Mouse (Mus musculus): ENCODE measurements at regions not wholly inside any gene's neighbourhood (a gene's known extent, or its start where the extent isn't known, plus 50 kb on each side); places are given as distances from the start of the nearest gene placed in this dataset.

DNA sequence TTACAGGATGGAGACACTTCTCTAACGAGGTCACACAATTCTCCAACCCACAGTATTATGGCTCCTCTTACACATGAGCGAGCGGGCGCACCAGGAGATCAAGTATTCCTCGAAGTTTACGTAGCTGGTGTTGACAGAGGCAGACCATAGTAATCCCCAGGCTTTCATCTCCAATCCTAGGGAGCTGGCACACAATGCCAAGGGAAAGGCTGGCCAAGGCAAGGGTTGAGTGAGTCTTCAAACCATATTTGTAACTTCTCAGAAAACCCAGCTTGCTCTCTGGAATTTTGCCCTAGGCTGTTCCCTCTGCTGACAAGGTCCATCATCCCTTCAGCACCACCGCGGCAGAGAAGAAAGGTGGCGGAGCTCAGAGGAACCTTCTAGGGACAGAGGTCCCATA, 94.0 kb downstream of the Hes1 start:
- intact Hi-C loops (cut with DNase I), result no loop called here
- DNase-seq, result no peak

- intact Hi-C loops (cut with DNase I), result no loop called here
- DNase-seq, result no peak
Observed at GRCm38 (mm10) chr16:30160399-30160798, 96.2 kb downstream of the Hes1 start.

DNA sequence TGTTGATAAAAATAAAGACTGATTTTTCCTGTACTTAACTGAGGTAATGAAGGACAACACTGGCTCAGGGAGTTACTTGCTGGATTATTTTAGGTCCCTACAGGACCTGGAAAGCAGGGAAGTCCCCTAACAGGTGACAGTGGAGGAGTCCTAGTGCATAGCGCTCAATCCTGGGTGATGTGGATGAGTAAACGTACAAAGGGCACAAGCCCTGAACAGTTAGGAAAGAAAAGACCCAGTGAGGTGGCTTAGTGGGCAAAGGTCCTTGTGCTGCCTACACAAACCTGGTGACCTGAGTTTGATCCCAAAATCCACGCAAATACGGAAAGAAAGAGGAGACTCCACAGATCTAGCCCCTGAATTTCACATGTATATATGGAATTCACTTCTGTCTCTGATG, 99.1 kb downstream of the Hes1 start:
- DNase-seq, result no peak
- intact Hi-C loops (cut with DNase I), result no loop called here

DNA sequence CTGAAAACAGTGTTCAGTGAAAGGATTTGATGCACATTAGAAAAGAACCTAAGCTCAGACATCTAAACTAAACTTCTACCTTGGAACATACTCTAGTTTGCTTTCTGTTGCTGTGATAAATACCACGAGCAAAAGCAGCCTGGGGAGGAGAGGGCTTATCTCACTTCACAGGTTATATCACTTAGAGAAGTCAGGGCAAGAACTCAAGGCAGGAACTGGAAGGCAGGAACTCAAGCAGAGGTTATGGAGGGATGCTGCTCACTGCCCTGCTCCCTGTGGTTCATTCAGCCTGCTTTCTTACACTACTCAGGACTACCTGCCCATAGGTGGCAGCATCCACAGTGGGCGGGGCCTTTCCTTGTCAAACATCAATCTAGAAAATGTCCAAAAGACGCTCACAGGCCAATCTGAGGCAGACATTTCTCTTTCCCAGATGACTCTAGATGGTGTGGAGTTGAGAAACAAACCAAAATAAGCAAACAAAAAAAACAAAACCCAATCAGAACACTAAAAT, 101.5 kb downstream of the Hes1 start:
- intact Hi-C loops (cut with DNase I), result no loop called here
- DNase-seq, result no peak

DNA sequence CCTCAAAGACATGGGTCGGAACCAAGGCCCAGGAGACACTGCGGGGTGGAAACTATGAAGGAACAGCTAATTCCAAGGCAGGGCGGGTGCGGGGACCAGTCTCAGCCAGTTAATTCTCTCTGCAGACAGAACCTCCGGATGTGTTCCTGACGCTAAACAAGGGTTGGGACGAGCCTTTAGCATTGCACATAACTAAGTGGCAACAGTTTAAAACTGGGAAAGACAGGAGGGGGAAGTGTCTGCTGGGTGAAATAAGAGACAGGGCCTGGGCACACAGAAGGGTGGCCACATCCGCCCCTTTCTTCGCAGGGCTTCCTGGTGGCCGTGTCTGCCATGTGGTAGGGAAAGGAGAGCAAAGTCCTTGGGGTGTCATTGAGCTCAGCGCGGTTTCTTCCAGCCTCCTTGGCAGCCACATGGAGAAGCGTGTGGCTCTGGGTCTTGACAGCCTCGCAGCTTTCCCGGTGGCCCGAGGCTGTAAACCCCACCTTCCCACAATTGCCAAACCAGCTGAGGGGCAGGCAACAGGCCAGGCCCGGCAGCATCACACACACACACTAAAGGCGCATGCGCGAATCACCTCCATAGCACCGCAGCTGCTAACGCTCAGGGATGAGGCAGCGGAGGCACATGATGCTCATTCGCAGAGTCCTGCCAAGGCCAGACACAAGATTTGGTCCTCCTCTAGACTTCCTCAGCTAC, 95.8 kb downstream of the Cpn2 start:
- intact Hi-C loops (cut with DNase I), result loop anchor here (5.0 kb wide), 2 partner anchors 74 to 99 kb away; no protein-coding TSS in a partner anchor

GRCm38 (mm10) chr16:30172136-30172731, 95.1 kb downstream of the Cpn2 start:
- DNase-seq, result no peak
- intact Hi-C loops (cut with DNase I), result loop anchor here (5.0 kb wide), 2 partner anchors 75 to 100 kb away; no protein-coding TSS in a partner anchor

More for the DNA sequence above, 95.8 kb downstream of the Cpn2 start:
- DNase-seq, result peak; percentile 76 to 84

- intact Hi-C loops (cut with DNase I), result loop anchor here (5.0 kb wide), 2 partner anchors 75 to 100 kb away; no protein-coding TSS in a partner anchor
- DNase-seq, result peak; percentile 79 to 84
Observed at GRCm38 (mm10) chr16:30172798-30173202, 94.5 kb downstream of the Cpn2 start.

GRCm38 (mm10) chr16:30173953-30174874, 93.1 kb downstream of the Cpn2 start:
- intact Hi-C loops (cut with DNase I), result loop anchor here (5.0 kb wide), 2 partner anchors 77 to 102 kb away; no protein-coding TSS in a partner anchor
- DNase-seq, result no peak

GRCm38 (mm10) chr16:30176306-30176705, 91.0 kb downstream of the Cpn2 start:
- DNase-seq, result no peak
- intact Hi-C loops (cut with DNase I), result no loop called here

- DNase-seq, result no peak
- intact Hi-C loops (cut with DNase I), result no loop called here
Observed at GRCm38 (mm10) chr16:30177769-30178168, 89.5 kb downstream of the Cpn2 start.

GRCm38 (mm10) chr16:30178596-30178995, 88.7 kb downstream of the Cpn2 start:
- intact Hi-C loops (cut with DNase I), result no loop called here
- no peak for DNase-seq

DNA sequence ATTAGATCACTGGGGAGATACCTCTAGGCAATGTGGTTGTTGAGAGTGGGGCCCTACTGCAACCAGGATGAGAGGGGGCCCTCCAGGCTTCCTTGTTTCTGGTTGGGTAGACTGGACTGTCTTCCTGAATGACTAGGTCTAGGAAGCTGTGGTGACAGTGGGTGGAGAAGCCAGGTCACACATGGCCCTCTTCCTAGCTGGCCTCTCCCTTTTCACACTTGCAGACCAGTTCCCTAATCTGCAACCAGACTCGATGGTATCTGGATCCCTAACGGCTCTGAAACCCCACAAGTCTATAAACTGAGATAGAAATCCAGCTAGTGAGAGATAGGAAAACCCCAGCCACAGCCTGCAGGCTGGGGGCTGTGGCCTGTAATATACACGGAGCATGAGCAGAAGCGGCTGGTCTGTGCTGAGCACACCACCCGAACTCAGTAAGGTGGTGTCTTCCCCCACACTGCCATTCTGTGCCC, 87.8 kb downstream of the Cpn2 start:
- no peak for DNase-seq
- intact Hi-C loops (cut with DNase I), result no loop called here

DNA sequence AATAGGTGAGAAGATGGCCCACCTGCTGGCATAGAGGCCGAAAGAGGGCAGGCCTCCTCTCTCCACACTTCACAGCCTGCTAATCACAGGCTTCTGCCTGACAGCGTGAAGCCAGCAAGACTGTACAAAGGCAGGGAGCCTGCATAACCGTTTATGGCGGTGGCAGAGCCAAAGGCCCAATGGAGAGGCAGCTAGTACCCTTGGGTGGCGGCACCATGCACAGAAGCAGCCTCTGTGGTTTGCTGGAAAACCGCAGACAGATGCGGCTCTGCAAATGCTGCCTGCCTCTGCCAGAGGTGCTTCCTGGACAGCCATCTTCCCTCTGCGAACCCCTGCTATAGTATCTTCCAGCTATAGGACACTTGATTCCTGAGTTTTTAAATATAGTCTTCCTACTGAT, 86.2 kb downstream of the Cpn2 start:
- DNase-seq, result no peak
- intact Hi-C loops (cut with DNase I), result no loop called here

- intact Hi-C loops (cut with DNase I), result loop anchor here (2.0 to 5.0 kb wide), 2 partner anchors 172 to 246 kb away; no protein-coding TSS in a partner anchor
Observed at GRCm38 (mm10) chr16:30184591-30185265, 82.6 kb downstream of the Cpn2 start.

GRCm38 (mm10) chr16:30185707-30186106, 81.6 kb downstream of the Cpn2 start:
- DNase-seq, result no peak
- intact Hi-C loops (cut with DNase I), result loop anchor here (2.0 to 5.0 kb wide), 2 partner anchors 173 to 247 kb away; no protein-coding TSS in a partner anchor

More at GRCm38 (mm10) chr16:30184591-30185265, 82.6 kb downstream of the Cpn2 start:
- peak; percentile 81 to 87 for DNase-seq

DNA sequence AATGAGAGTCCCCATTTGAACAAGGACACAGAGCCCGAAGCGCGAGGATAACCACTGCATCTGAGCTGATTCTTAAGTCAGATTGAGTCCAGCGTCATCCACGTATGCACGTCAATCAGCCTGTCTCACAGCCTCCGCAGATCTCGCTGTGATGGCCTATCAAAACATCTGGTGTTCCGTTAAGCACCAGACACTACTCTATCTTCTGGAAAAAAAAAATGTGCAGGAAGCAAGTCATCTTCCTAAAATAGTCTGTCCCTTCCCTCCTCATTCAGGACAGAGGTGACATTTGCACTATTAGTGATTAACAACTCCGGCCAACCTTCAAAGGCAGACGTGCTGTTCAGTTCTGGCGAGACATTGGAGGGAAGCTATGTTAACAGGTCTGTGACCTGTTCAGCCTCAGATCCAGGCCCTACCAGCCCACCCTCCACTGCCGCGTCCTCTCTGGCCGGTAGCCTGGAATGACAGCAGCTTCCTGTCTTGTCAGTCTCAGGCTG, 81.0 kb downstream of the Cpn2 start:
- no peak for DNase-seq
- intact Hi-C loops (cut with DNase I), result loop anchor here (5.0 kb wide), 1 partner anchor 174 kb away; no protein-coding TSS in a partner anchor

DNA sequence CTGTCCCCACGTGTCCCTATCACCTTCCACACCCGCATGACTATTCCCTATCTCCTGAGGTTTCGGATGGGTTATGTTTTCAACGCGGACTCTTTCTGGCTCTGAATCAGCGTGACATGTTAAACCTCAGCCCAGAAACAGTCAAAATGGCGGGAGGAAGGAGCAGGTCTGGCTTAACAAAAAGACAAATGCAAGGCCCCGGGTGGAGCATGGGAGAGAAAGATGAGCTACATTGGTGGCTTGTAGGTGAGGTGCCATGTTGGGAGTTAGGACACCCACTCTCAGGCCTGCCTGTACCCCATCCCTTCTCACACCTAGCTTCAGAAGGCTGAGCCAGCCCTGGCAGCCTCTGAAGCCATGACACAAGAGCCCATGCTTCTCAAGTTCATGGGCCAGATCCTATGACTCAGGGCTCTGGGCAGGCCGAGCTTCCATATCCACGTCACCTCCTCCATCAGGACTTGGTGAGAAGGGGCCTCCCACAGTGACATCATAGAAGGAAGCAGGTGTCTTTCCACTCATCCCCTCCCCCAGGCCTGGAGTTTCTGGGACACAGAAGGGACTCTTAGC, 80.5 kb downstream of the Cpn2 start:
- intact Hi-C loops (cut with DNase I), result loop anchor here (5.0 kb wide), 1 partner anchor 174 kb away; no protein-coding TSS in a partner anchor
- peak; percentile 60 to 65 for DNase-seq

DNA sequence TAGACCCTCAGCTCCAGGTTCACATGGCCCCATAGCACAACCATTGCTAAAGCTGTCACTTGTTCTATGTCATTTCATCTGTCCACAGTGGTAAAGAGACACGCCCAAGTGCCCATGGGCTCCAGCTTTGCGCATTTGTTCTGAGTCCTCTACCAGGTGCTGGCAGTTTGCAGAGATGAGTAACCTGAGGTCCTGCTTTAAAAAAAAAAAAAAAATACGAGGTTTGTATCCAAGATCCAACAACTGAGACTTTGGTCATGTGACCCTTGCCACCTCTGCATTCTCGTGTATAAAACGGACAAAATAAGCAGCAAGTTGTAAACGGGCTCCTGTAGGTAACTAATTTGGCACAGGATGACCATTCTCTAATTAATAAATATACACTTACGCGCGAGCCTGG, 79.9 kb downstream of the Cpn2 start:
- intact Hi-C loops (cut with DNase I), result loop anchor here (5.0 kb wide), 1 partner anchor 175 kb away; no protein-coding TSS in a partner anchor
- DNase-seq, result peak in 1 of 2 experiments; percentile 29

GRCm38 (mm10) chr16:30187907-30188414, 79.3 kb downstream of the Cpn2 start:
- intact Hi-C loops (cut with DNase I), result loop anchor here (2.0 to 5.0 kb wide), 3 partner anchors 119 to 459 kb away; no protein-coding TSS in a partner anchor
- DNase-seq, result peak; percentile 96

Data from gastrocnemius, postnatal 36 days (tissue).